Mouse (Mus musculus) stomach, embryonic 16.5 days (tissue): Measurements from ENCODE around the gene Nmrk1. TPM values are rescaled to one million over a fixed set of nuclear protein-coding genes. Genes with fewer than 3 reads are reported as not detected.
"Not testable (repeated sequence)": the region's sequence is repeated elsewhere in the genome, so short reads cannot be mapped to it uniquely, and the experiment has no call there.

ENCODE experiments used
- ATAC-seq: fragments of 200-750 bp; cut with Nextera tagmentation; 2 replicates; pipeline ENCODE4 v1.8.0; 2017; ENCODE audit warnings: moderate number of reproducible peaks, moderate TSS enrichment; ENCODE audit not compliant: insufficient read depth, low FRiP score
- H3K27ac ChIP-seq: fragments of 300-500 bp; sonication (generic); 2 replicates; pipeline ENCODE4 v1.5.1; 2014; ENCODE audit warnings: low read length
- H3K27me3 ChIP-seq: fragments of 300-500 bp; sonication (generic); 2 replicates; pipeline ENCODE4 v1.6.1; 2014; ENCODE audit warnings: low read length, control low read depth, mixed read lengths; ENCODE audit not compliant: control insufficient read depth, insufficient read depth
- H3K36me3 ChIP-seq: fragments of 300-500 bp; sonication (generic); 2 replicates; pipeline ENCODE4 v1.6.1; 2014; ENCODE audit warnings: low read length; ENCODE audit not compliant: control insufficient read depth, insufficient read depth
- H3K4me1 ChIP-seq: fragments of 300-500 bp; sonication (generic); 2 replicates; pipeline ENCODE4 v1.6.1; 2014; ENCODE audit warnings: low read length, control low read depth, mixed read lengths; ENCODE audit not compliant: control insufficient read depth, insufficient read depth
- H3K4me2 ChIP-seq: fragments of 300-500 bp; sonication (generic); 2 replicates; pipeline ENCODE4 v1.6.1; 2014; ENCODE audit warnings: low read depth, low read length, mixed read lengths
- H3K4me3 ChIP-seq: fragments of 300-500 bp; sonication (generic); replicated peaks from 2 replicates; pipeline ENCODE4 v1.5.1; 2014; ENCODE audit warnings: mild to moderate bottlenecking, low read length
- H3K9ac ChIP-seq: fragments of 300-500 bp; sonication (generic); 2 replicates; pipeline ENCODE4 v1.6.1; 2014; ENCODE audit warnings: low read length
- H3K9me3 ChIP-seq: fragments of 300-500 bp; sonication (generic); replicated peaks from 2 replicates; pipeline ENCODE4 v1.6.1; 2016; ENCODE audit warnings: low read length, control low read depth; ENCODE audit not compliant: control insufficient read depth
- WGBS: fragments of 180-500 bp; shearing (Covaris S2); extraction: QIAGEN DNeasy Blood & Tissue Kit; methylation state at CpG from one replicate; pipeline ENCODE4 v1.1.7; 2014; 5-methylcytosine and 5-hydroxymethylcytosine counted together
- polyA plus RNA-seq: library from polyadenylated mRNA; unstranded; fragments of >200 nt; fragmentation: Nextera tagmentation; extraction: Ambion mirVana; gene quantifications from 2 replicates; pipeline ENCODE4 v1.2.1, GENCODE M21; 2015

Nmrk1 gene
- polyA plus RNA-seq: 12.1 and 14.9 TPM in 2 replicates

DNA sequence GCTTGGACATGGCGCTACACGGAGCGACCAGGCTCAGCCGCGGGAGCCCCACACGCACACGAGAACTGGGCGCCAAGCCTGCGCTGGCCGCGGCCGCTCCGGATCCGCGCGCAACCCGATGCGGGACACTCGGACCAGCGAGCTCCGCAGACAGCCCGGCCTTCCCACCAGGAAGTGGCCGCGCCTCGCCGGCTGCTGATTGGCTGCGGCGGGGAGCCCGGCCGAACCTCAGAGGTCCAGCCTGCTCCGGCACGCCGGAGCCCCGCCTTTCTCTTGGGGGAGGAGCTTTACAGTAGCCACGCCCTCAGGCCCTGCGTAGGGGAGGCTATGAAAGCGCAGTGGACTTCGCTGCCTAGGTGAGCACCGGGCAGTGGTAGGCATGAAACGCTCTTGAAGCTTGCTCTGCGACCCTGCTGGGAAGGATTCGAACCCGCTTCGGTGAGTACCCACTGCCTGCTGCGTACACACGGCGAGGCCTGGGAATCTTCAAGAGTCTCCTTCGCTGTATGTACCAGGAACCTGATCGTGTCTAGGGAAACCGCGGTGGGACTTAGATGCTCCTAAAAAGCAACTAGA lies at the start of gene Nmrk1, which contains the start of gene Ostf1:
Gene Nmrk1 (plus strand): TSS at position 307 of the 576 bp plus-strand sequence.
Gene Ostf1 (minus strand): TSS at position 180 of the 576 bp plus-strand sequence.
- Histone ChIP-seq H3K27ac (peak within 1 kb of the TSS; percentile 95), H3K9ac (peak within 1 kb of the TSS; percentile 85), H3K4me3 (peak within 1 kb of the TSS; percentile 91), H3K4me1 (peaks cover 16% of the 10 kb centered on the region; the same call in 1 of the 2 replicates), H3K27me3 (no peaks in the 10 kb centered on the region), H3K36me3 (no peaks in the 10 kb centered on the region), H3K9me3 (no peaks in the 10 kb centered on the region), H3K4me2 (peak within 1 kb of the TSS; percentile 53)
- ATAC-seq: peak; percentile 98
- WGBS: under 1% methylated on average over 51 of the region's 51 CpGs

- WGBS: 90% methylated on average over 9 of the region's 9 CpGs
- peaks cover 2% of the 10 kb centered on the region; the same call in 1 of the 2 replicates for H3K36me3 ChIP-seq
These were observed 49.5 kb upstream of the Nmrk1 start for GRCm38 (mm10) chr19:18582226-18582625.

DNA sequence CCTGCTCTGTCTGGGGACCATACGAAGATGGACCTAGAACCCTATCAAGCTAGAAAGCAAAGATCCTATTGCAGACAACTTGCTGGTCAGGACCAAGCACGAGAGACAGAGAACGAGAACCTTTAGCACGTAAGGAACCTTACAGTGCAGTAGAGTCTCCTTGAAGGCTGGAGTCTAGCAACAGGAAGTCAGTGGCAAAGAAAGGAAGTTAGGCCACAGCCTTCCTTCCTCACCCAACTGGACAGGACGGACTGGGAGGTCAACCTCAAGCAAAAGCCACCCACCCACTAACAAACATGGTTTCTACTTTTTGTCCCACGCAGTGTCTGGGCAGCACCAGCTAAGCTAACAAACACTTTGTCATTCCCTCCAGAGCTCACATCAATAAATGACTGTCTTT lies 48.9 kb upstream of the Nmrk1 start:
- H3K4me2 ChIP-seq: no peak overlapping the region
- no peak for ATAC-seq

More at GRCm38 (mm10) chr19:18582226-18582625, 49.5 kb upstream of the Nmrk1 start:
- H3K27ac ChIP-seq: no peak overlapping the region
- no peak overlapping the region for H3K4me3 ChIP-seq
- H3K9ac ChIP-seq: no peak overlapping the region
- ATAC-seq: no peak
- 0 out of 2 replicates have a peak, but pooled peaks cover 9% of the 10 kb centered on the region for H3K4me1 ChIP-seq
- H3K27me3 ChIP-seq: no peaks in the 10 kb centered on the region
- no peak overlapping the region for H3K4me2 ChIP-seq
- H3K9me3 ChIP-seq: no peaks in the 10 kb centered on the region

GRCm38 (mm10) chr19:18583706-18584105 lies 48.0 kb upstream of the Nmrk1 start:
- 80% methylated on average over 4 of the region's 4 CpGs for WGBS
- H3K4me2 ChIP-seq: no peak overlapping the region
- no peak for ATAC-seq

More for the DNA sequence above, 48.9 kb upstream of the Nmrk1 start:
- Histone ChIP-seq H3K4me3 (no peak overlapping the region), H3K27ac (no peak overlapping the region), H3K9me3 (no peaks in the 10 kb centered on the region), H3K9ac (no peak overlapping the region), H3K4me1 (0 out of 2 replicates have a peak, but pooled peaks cover 9% of the 10 kb centered on the region), H3K27me3 (no peaks in the 10 kb centered on the region), H3K36me3 (peaks cover 2% of the 10 kb centered on the region; the same call in 1 of the 2 replicates)
- WGBS: 77% methylated on average over 6 of the region's 6 CpGs

DNA sequence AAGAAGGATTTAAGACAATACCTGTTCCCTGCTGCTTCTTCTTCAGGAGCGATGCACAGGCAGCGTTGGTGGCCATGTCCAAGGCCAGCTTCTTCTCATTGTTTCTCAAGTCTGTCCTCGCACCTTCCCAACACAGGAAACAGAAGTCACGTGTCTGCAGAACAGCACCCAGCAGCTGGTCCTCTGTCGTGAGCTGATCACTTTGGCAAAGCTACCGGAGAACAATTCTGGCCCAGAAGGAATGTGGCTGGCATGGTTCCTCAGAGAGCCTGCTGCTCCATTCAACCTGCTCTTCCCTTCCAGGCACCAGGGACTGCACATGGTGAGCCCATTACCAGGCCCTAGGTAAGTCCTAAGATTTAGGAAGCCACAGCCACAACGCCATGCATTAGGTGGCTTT lies 47.1 kb upstream of the Nmrk1 start:
- H3K4me1 ChIP-seq: no peaks in the 10 kb centered on the region
- 91% methylated on average over 7 of the region's 7 CpGs for WGBS
- H3K27ac ChIP-seq: no peak overlapping the region
- no peak for ATAC-seq
- H3K4me2 ChIP-seq: no peak overlapping the region
- peaks cover 2% of the 10 kb centered on the region; the same call in 1 of the 2 replicates for H3K36me3 ChIP-seq
- no peaks in the 10 kb centered on the region for H3K27me3 ChIP-seq
- no peak overlapping the region for H3K9ac ChIP-seq
- H3K9me3 ChIP-seq: no peaks in the 10 kb centered on the region
- no peak overlapping the region for H3K4me3 ChIP-seq

More at GRCm38 (mm10) chr19:18583706-18584105, 48.0 kb upstream of the Nmrk1 start:
- H3K9me3 ChIP-seq: no peaks in the 10 kb centered on the region
- no peak overlapping the region for H3K4me3 ChIP-seq
- 0 out of 2 replicates have a peak, but pooled peaks cover 4% of the 10 kb centered on the region for H3K4me1 ChIP-seq
- no peak overlapping the region for H3K9ac ChIP-seq
- H3K36me3 ChIP-seq: peaks cover 2% of the 10 kb centered on the region; the same call in 1 of the 2 replicates
- H3K27ac ChIP-seq: no peak overlapping the region
- no peaks in the 10 kb centered on the region for H3K27me3 ChIP-seq

DNA sequence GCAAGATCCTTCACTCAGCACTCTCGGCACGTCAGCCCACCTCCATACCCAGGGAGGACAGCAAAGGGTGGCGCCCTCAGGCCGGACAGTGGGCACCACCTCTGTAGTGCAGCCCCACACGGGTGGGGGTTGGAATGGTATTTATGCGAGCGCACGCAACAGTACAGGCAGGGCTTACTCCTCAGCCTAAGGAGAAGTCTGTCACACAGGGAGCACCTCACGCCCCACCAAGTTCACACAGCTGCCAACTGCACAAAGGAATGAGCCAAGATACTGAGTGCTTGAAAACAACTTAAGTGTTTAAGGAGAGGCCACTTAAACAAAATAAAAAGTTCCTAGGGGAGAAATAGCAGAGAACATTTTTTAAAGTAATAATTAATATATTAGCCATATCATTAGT lies 44.6 kb upstream of the Nmrk1 start:
- 85% methylated on average over 9 of the region's 9 CpGs for WGBS
- peaks cover 2% of the 10 kb centered on the region; the same call in 1 of the 2 replicates for H3K36me3 ChIP-seq
- H3K4me3 ChIP-seq: no peak overlapping the region
- no peaks in the 10 kb centered on the region for H3K27me3 ChIP-seq
- H3K4me1 ChIP-seq: no peaks in the 10 kb centered on the region
- no peaks in the 10 kb centered on the region for H3K9me3 ChIP-seq
- H3K9ac ChIP-seq: no peak overlapping the region
- H3K27ac ChIP-seq: no peak overlapping the region
- ATAC-seq: no peak
- no peak overlapping the region for H3K4me2 ChIP-seq

DNA sequence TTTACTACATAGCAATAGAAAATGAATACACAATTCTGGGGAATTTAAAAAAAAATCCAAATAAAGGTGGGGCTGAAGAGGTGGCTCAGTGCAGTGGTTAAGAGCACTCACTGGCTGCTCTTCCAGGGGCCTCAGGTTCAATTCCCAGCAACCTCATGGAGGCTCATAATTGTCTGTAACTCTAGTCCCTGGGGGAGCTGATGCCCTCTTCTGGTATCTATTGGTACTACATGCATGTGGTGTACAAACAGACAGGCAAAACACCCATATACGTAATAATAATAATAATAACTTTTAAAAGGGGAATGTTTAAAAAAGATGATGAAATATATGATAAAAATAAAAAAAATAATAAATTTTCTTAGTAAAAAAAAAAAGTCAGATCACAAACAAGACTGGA lies 43.5 kb upstream of the Nmrk1 start:
- Histone ChIP-seq H3K4me2 (no peak overlapping the region), H3K9ac (no peak overlapping the region), H3K27me3 (no peaks in the 10 kb centered on the region), H3K9me3 (no peaks in the 10 kb centered on the region), H3K4me3 (no peak overlapping the region), H3K27ac (no peak overlapping the region), H3K4me1 (no peaks in the 10 kb centered on the region), H3K36me3 (peaks cover 2% of the 10 kb centered on the region; the same call in 1 of the 2 replicates)
- no peak for ATAC-seq
- 98% methylated on average over 1 of the region's 1 CpGs for WGBS

DNA sequence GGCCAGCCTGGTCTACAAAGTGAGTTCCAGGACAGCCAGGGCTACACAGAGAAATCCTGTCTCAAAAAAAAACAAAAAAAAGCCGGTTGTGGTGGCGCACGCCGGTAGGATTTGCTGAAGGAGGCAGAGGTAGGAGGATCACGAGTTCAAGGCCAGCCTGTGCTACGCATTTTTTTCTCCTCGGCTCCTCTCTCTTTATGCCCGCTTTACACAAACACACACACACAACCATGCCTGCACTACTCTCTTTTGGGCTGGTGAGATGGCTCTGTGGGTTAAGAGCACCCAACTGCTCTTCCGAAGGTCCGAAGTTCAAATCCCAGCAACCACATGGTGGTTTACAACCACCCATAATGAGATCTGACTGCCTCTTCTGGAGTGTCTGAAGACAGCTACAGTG lies 42.9 kb upstream of the Nmrk1 start:
- not testable (repeated sequence) for H3K27ac ChIP-seq, H3K4me2 ChIP-seq, H3K9me3 ChIP-seq, H3K4me1 ChIP-seq, H3K9ac ChIP-seq, H3K27me3 ChIP-seq, H3K36me3 ChIP-seq, ATAC-seq, H3K4me3 ChIP-seq
- WGBS: 98% methylated on average over 10 of the region's 10 CpGs

- Histone ChIP-seq H3K4me1 (no peaks in the 10 kb centered on the region), H3K4me2 (no peak overlapping the region), H3K36me3 (peaks cover 2% of the 10 kb centered on the region; the same call in 1 of the 2 replicates), H3K4me3 (no peak overlapping the region), H3K27me3 (no peaks in the 10 kb centered on the region), H3K9me3 (no peaks in the 10 kb centered on the region), H3K9ac (no peak overlapping the region), H3K27ac (no peak overlapping the region)
- WGBS: 75% methylated on average over 8 of the region's 8 CpGs
- no peak for ATAC-seq
These were observed 42.5 kb upstream of the Nmrk1 start for GRCm38 (mm10) chr19:18589276-18589675.
